Mouse (Mus musculus) G1E (cell line): ENCODE measurements around the gene Iqschfp.

Experiments
- CTCF ChIP-seq: IDR thresholded peaks from 2 replicates; pipeline ENCODE4 v1.5.1; 2012; ENCODE audit warnings: low read depth, low read length, inconsistent platforms, mixed read lengths
- POLR2AphosphoS5 ChIP-seq: IDR thresholded peaks from 2 replicates; pipeline ENCODE4 v1.6.1; 2012; ENCODE audit warnings: low read depth, low read length, inconsistent platforms; ENCODE audit not compliant: insufficient replicate concordance

GRCm38 (mm10) chr3:68605942-68606603 lies 714.0 kb downstream of the Iqschfp start:
- no peak for TF ChIP-seq POLR2AphosphoS5
- no peak for TF ChIP-seq CTCF
